Mouse (Mus musculus) thymus, adult 18-20 months (tissue): ENCODE results near the gene Slc4a5.

ENCODE experiments used
- DNase-seq, 2 experiments: peaks; one replicate each; pipeline ENCODE4 v3.0.0; 2022; ENCODE audit warnings: mixed read lengths in 2 of 2

Slc4a5 gene

GRCm38 (mm10) chr6:83352666-83353410 lies 133.2 kb downstream of the Slc4a5 start:
- DNase-seq = no peak
